Comparison of ENCODE assay signal across 7 mouse cellular contexts in the genomic region with DNA sequence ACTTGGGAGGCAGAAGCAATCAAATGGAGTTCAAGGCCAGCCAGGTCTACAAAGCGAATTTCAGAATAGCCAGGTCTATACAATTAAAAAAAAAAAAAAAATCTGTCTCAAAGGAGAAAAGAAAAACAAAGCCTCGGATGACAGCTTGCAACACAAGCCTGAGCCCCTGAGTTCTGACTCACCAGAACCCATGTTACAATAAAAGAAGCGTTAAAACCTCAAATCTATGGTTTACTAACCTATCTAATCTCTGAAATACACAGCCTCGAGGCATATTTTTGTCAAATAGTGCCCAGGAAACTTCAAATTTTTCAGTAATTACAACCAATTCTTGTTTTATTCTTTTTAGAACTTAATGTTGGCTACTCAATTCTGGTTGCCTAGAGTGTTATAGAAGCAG. TPM values are rescaled to one million over a fixed set of nuclear protein-coding genes. Genes with fewer than 3 reads are reported as not detected.
DNase-seq lines count a peak whose midpoint lies in the region; ATAC-seq and TF ChIP-seq lines count a peak whose summit lies in the region.

No protein-coding gene starts in this region.

- WGBS in hindbrain, embryonic 10.5 days, result 60% methylated on average over 4 of the region's 4 CpGs
- 63% methylated on average over 4 of the region's 4 CpGs for WGBS in hindbrain, embryonic 16.5 days
- 47% methylated on average over 4 of the region's 4 CpGs for WGBS in embryonic facial prominence, embryonic 13.5 days
- WGBS in macrophage (ENCODE audit: missing documents), result 31% methylated on average over 2 of the region's 4 CpGs

- no peak overlapping the region for H3K4me2 ChIP-seq in hindbrain, embryonic 16.5 days (ENCODE audit: low read length)
- H3K4me2 ChIP-seq in CH12.LX (ENCODE audit: insufficient read depth, low read depth, poor library complexity, severe bottlenecking), result no peak overlapping the region
- H3K4me2 ChIP-seq in embryonic facial prominence, embryonic 13.5 days, result peak overlapping the region; percentile 77

- dilution Hi-C loops in CH12.LX (cut with MboI; ENCODE audit: extremely low pct_ligation_motif_present, extremely low pct_unique_long_range_greater_than_20kb, low sequenced_read_pairs), result no loop called here

- no peak overlapping the region for H3K27ac ChIP-seq in hindbrain, embryonic 10.5 days
- H3K27ac ChIP-seq in hindbrain, embryonic 16.5 days (ENCODE audit: low read depth, low read length), result no peak overlapping the region
- no peak overlapping the region for H3K27ac ChIP-seq in CH12.LX (ENCODE audit: insufficient read depth, low read depth)
- no peak overlapping the region for H3K27ac ChIP-seq in embryonic facial prominence, embryonic 13.5 days
- 0 out of 2 replicates have a peak overlapping the region, but pooled peaks have one; percentile 48 for H3K27ac ChIP-seq in macrophage

- no peak for DNase-seq in hindbrain, embryonic 10.5 days (ENCODE audit: low spot score)
- DNase-seq in CH12.LX (ENCODE audit: extremely low read depth), result no peak
- no peak for DNase-seq in spleen, postnatal 14 days (ENCODE audit: low spot score in 2 of 2)
- no peak for DNase-seq in cerebellum, postnatal 14 days

- TF ChIP-seq RAD21 in CH12.LX (IDR thresholded peaks at IDR 0.05; ENCODE audit: low read depth, low read length), result no peak

- H3K4me3 ChIP-seq in hindbrain, embryonic 10.5 days, result peak overlapping the region; percentile 98
- H3K4me3 ChIP-seq in hindbrain, embryonic 16.5 days (ENCODE audit: low read length), result no peak overlapping the region
- H3K4me3 ChIP-seq in CH12.LX (replicated peaks in 1 of 3; ENCODE audit: low read depth in 2 of 3, low read length in 2 of 3, poor library complexity in 1 of 3) (no peak overlapping the region), macrophage (ENCODE audit: inconsistent target) (peak overlapping the region; percentile 40)
- H3K4me3 ChIP-seq in embryonic facial prominence, embryonic 13.5 days, result no peak overlapping the region; the same call in 1 of the 2 replicates

- no peak for TF ChIP-seq POLR2A in CH12.LX (IDR thresholded peaks at IDR 0.05; ENCODE audit: low read depth, low read length)

- H3K4me1 ChIP-seq in hindbrain, embryonic 10.5 days (replicated peaks), result peaks cover 17% of the 10 kb centered on the region
- H3K4me1 ChIP-seq in hindbrain, embryonic 16.5 days (ENCODE audit: control insufficient read depth, insufficient read depth, low read depth, low read length), result peaks cover 11% of the 10 kb centered on the region
- 0 out of 4 replicates have a peak, but pooled peaks cover 0 to 9% of the 10 kb centered on the region in 2 experiments for H3K4me1 ChIP-seq in CH12.LX (ENCODE audit: control insufficient read depth in 1 of 2, insufficient read depth in 2 of 2)
- 0 out of 2 replicates have a peak, but pooled peaks cover 5% of the 10 kb centered on the region for H3K4me1 ChIP-seq in embryonic facial prominence, embryonic 13.5 days

- ATAC-seq in hindbrain, embryonic 16.5 days, result no peak
- ATAC-seq in embryonic facial prominence, embryonic 13.5 days (ENCODE audit: insufficient number of reproducible peaks, insufficient read depth, low FRiP score, low TSS enrichment, low read depth), result no peak

- peaks cover 4% of the 10 kb centered on the region for H3K36me3 ChIP-seq in hindbrain, embryonic 10.5 days
- no peaks in the 10 kb centered on the region for H3K36me3 ChIP-seq in hindbrain, embryonic 16.5 days (ENCODE audit: control insufficient read depth, insufficient read depth, low read length)
- H3K36me3 ChIP-seq in CH12.LX (replicated peaks in 1 of 2; ENCODE audit: control insufficient read depth in 1 of 2, insufficient read depth in 1 of 2, low read length in 1 of 2) (no peaks in the 10 kb centered on the region), macrophage (ENCODE audit: inconsistent target) (no peaks in the 10 kb centered on the region)
- no peaks in the 10 kb centered on the region for H3K36me3 ChIP-seq in embryonic facial prominence, embryonic 13.5 days

- no peak overlapping the region for H3K9ac ChIP-seq in hindbrain, embryonic 16.5 days (ENCODE audit: low read depth, low read length)
- peak overlapping the region; percentile 42; the same call in 1 of the 2 replicates for H3K9ac ChIP-seq in CH12.LX (ENCODE audit: insufficient read depth, low read depth)
- H3K9ac ChIP-seq in embryonic facial prominence, embryonic 13.5 days, result no peak overlapping the region

- no peak for TF ChIP-seq CTCF in CH12.LX (conservative IDR thresholded peaks at IDR 0.05 in 1 of 2, IDR thresholded peaks at IDR 0.05 in 1 of 2; ENCODE audit: low read depth in 2 of 2, low read length in 2 of 2)

- no peaks in the 10 kb centered on the region for H3K9me3 ChIP-seq in hindbrain, embryonic 10.5 days
- H3K9me3 ChIP-seq in hindbrain, embryonic 16.5 days (ENCODE audit: control insufficient read depth, low read length), result no peaks in the 10 kb centered on the region
- H3K9me3 ChIP-seq in CH12.LX (replicated peaks; ENCODE audit: low read length), result no peaks in the 10 kb centered on the region
- no peaks in the 10 kb centered on the region for H3K9me3 ChIP-seq in embryonic facial prominence, embryonic 13.5 days

- H3K79me2 ChIP-seq in CH12.LX (replicated peaks; ENCODE audit: control insufficient read depth, extremely low read depth, insufficient read depth, poor library complexity, severe bottlenecking) (no peaks in the 10 kb centered on the region; the same call in 1 of the 2 replicates), macrophage (ENCODE audit: inconsistent target) (peaks cover 58% of the 10 kb centered on the region)

- H3K27me3 ChIP-seq in hindbrain, embryonic 10.5 days (ENCODE audit: insufficient read depth, poor library complexity, severe bottlenecking), result no peaks in the 10 kb centered on the region
- no peaks in the 10 kb centered on the region for H3K27me3 ChIP-seq in hindbrain, embryonic 16.5 days (replicated peaks; ENCODE audit: control insufficient read depth, insufficient read depth, low read length)
- H3K27me3 ChIP-seq in CH12.LX (replicated peaks), result no peaks in the 10 kb centered on the region
- H3K27me3 ChIP-seq in embryonic facial prominence, embryonic 13.5 days, result no peaks in the 10 kb centered on the region

- in situ Hi-C loops in CH12.LX (cut with MboI; ENCODE audit: low pct_ligation_motif_present, low pct_unique_long_range_greater_than_20kb, low sequenced_read_pairs), result no loop called here

- no peak for TF ChIP-seq EP300 in CH12.LX (IDR thresholded peaks at IDR 0.05; ENCODE audit: low read length)

TF ChIP-seq in CH12.LX, 34 proteins besides CTCF, POLR2A, EP300 and RAD21:
- TF ChIP-seq MYC (IDR thresholded peaks at IDR 0.05; ENCODE audit: low read depth, low read length), result no peak

RNA-seq across cellular contexts. Expression of a gene that starts 2.1 kb away (rescaled TPM):
- 12.0 and 13.9 TPM in 2 replicates for polyA plus RNA-seq in hindbrain, embryonic 10.5 days (2016; fragmentation: Nextera tagmentation; extraction: Ambion mirVana)
- polyA plus RNA-seq in hindbrain, embryonic 16.5 days (2015; fragmentation: Nextera tagmentation; extraction: Ambion mirVana), result 3.3 and 4.5 TPM in 2 replicates
- 1.0 and 1.7 TPM in 2 replicates for total RNA-seq in CH12.LX (2012; rRNA removed)
- 2.1 TPM in 2 replicates for total RNA-seq in CH12.LX (2014; rRNA removed)
- 1.6 TPM in 2 replicates for polyA plus RNA-seq in CH12.LX (2012; ENCODE audit: insufficient read length, low read depth)
- polyA plus RNA-seq in embryonic facial prominence, embryonic 13.5 days (2015; fragmentation: Nextera tagmentation; extraction: Ambion mirVana), result 5.8 and 7.4 TPM in 2 replicates
- total RNA-seq in macrophage (2018; cell fraction: chromatin; rRNA removed), result 100 to 1,000 TPM in 6 of 26 experiments, 10 to 100 TPM in 20; 17.4 to 122 (median 66.6) TPM
- 10 to 100 TPM in 25 of 26 experiments, 1 to 10 TPM in 1; 7.8 to 38.7 (median 29.1) TPM for total RNA-seq in macrophage (2018; cell fraction: cytosol; rRNA removed)
- 10 to 100 TPM; 26.7 to 93.0 (median 57.8) TPM for total RNA-seq in macrophage (2018; cell fraction: nucleus; rRNA removed)
- 11.0 to 14.5 TPM (median 11.1 TPM) in 3 replicates for polyA plus RNA-seq in macrophage (2018)

Comparison
In these comparisons a context has a peak if more than half of its experiments do, and no peak if none do; other contexts are left out.
1. H3K4me3 ChIP-seq: peak in hindbrain, embryonic 10.5 days (single experiment) and macrophage (single experiment); none in hindbrain, embryonic 16.5 days (single experiment), CH12.LX (0 of 3) and embryonic facial prominence, embryonic 13.5 days (single experiment).